Mouse (Mus musculus): ENCODE measurements around the gene 4930402H24Rik.
A peak's percentile ranks its signal among the peaks of the same experiment; 100 is the strongest.

The 4930402H24Rik gene

GRCm38 (mm10) chr2:130727752-130728151 is 178.5 kb downstream of the 4930402H24Rik start:
- DNase-seq: no peak

DNA sequence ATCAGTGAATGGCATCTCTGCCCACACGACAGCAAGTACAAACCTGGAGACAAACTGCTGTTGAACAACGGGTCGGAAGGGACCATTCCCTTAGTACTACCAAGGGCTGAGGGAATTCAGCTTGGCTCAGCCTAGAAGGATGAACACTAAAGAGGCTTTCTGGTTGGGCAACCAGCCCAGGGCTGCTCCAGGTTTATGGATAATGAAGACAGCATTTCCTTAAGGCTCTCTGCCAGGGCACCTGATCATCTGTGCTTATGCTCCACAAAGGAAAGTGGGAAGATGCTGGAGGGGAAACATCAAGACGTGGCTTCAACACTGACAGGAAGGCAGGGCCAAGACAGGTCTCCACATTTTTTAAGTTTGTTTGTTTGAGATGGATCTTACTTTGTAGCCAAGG is 181.8 kb downstream of the 4930402H24Rik start:
- no peak for DNase-seq

- peak; percentile 73 for DNase-seq
Measured at GRCm38 (mm10) chr2:130717951-130718350, 188.3 kb downstream of the 4930402H24Rik start.

DNA sequence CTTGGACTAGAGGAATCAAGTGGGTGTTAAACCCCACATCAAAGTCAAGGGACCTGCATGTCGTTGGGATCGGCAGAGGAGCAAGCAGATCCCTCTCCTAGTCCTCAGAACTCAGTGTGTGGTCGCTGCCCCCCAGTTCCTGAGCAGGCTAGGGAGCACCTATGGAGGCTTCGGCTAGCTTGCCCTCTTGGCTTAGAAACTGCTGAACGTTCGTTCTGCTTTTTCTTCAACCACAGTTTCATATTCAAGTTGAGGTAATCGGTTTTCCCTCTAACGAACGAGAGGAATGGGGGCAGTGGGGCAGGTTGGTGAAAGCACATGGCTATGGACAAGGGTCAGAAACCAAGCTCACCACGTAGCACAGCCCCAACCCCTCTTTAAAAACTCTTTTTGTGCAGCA is 199.1 kb downstream of the 4930402H24Rik start:
- DNase-seq: no peak

DNA sequence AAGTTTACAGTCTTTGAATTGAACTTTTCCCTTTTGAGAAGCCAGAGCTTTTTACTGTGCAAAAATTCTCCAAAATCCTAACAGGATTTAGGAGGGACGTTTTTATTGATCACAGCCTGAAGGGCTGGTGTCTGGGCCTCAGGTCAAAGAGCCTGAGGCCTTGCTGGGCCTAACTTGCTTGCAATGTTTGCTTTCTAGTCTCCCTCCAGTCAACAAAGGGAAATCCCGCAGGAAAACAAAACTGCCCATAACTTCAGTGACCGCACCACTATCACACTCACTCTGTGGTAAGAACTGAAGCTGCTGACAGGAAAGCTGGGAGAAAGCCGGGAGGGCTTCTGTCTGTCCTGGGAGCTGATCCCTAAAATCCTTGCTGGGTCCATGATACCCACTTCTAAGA is 199.6 kb downstream of the 4930402H24Rik start:
- no peak for DNase-seq

DNA sequence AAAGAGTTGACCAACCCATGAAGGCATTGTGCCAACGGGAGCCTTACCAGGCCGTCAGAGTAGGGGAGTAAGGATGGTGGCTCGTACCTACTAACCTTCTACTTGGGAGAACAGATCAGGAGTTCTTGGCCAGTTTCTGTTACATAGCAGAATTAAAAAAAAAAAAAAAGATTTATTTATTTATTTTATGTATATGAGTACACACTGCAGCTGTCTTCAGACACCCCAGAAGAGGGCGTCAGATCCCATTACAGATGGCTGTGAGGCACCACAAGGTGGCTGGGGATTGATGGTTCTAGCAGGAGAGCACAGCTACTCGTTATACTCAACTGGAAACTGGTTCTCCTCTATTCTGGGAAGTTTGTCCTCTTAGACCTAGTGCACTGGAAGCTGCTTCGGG is 201.0 kb downstream of the 4930402H24Rik start:
- no peak for DNase-seq

DNA sequence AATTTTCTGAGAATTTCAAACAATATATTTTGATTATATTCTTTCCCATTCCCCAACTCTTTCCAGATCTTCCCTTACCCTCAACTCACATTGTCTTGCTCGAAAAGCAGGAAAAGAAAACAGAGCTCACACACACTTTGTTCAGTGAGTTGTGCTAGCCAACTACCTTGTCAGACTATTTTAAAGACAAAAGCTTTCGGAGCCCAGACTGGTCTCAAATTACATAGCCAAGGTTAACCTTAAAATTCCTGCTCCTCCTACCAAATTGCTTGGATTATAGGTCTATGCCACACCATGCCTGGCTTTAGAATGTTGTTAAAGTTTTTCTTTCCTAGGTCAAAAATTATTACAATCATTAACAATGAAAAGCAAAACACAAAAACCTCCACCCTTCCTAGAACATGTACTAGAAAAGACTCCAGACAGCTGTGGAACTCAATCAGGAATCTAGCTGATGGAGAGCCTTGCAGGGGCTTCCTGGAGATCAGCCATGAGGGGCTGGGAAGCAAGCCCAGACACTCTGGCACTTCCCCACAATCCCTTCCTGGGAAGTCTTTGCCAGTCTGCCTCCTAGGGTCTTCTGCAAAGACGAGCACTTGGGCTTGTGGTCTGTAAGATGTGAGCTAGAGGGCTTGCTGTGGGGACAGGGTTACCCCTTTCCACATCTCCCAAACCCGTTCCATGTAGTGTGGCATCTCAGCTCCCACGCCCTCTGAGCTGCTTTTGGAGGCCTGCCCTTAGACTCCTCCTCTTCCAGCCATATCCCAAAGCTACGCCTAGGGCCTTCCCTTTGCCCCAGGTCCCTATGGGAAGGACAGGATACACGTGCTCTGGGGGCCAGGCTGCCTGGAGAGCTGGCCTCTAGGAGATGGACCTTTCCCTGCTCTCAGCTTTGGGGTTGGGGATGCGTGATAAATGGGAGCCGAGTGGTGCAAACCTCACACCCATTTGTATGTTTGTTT is 201.9 kb downstream of the 4930402H24Rik start:
- no peak for DNase-seq

- no peak for DNase-seq
Measured at GRCm38 (mm10) chr2:130697821-130698266, 208.4 kb downstream of the 4930402H24Rik start.

DNA sequence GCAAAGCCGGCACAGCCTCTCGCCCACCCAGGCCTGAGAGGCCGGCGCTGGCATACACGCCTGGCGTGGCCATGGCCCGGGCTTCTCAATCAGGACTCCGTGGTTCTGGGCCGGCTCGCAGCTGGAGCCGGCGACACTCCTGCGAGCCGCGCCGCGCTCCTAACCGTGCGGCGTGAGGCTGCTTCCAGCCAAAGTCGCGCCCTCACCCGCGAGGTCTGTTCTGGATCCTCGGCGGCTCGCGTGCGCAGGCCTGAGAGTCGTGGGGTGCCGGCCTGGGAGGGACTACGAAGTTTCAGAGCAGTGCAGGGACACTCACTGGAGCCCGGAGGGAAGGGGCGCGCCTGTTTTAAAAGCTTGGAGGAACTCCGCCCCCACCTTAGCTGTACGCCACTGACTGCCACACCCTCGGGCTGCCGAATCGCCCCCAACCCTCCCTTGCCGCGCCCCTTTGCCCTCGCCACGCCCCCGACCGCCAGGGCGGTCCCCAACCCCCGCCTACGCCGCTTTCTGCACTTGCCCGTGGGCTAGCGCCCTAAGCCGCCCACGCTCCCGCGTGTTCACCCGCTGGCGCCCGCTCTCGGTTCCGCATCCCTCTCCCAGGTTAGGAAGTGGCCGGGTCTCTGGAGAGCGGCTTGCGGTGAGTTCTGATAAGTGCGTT is 208.9 kb downstream of the 4930402H24Rik start, which contains the start of gene Slc4a11:
Gene Slc4a11 (minus strand): TSS at position 367 of the 658 bp plus-strand sequence.
- DNase-seq: peak; percentile 52

GRCm38 (mm10) chr2:130696700-130697152 is 209.5 kb downstream of the 4930402H24Rik start:
- DNase-seq: no peak

- DNase-seq: no peak
Measured at GRCm38 (mm10) chr2:130693563-130693962, 212.6 kb downstream of the 4930402H24Rik start.

DNA sequence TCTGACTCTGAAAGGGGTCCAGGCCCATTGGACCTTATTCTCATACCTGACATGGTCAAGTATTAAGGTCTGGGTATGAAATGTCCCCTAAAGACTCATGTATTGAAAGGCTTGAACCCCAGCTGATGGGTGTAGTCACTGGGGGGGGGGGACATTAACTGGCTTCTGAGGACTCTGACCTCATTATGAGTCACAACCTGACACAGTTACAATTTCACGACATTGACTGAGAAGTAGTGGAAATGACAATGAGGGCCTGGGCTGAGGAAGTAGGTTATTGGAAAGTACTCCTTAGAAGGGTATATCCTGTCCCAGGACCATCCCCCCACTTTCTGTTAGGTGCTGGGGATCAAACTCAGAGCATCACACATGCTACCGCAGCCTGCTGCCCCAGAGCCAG is 217.2 kb downstream of the 4930402H24Rik start:
- DNase-seq: no peak

DNA sequence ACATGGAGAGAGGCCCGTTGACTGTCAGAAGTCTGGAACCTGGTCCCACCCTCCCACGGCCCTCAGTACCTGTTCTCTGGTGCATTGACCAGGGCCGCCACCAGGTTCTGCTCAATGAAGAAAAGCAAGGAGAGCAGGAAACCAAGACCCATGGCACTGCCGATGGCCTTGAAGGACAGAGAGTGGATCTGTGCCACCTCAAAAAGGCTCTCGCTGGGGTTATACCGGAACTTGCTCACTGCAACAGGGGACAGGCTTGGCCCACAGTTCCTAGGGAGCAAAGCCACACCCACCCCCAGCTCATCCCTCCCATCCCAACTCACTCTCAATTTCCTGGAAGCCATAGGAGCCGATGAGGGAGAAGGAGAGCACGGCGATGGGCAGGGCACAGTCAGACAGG is 220.8 kb downstream of the 4930402H24Rik start:
- no peak for DNase-seq

- DNase-seq: no peak
Measured at GRCm38 (mm10) chr2:130681531-130681930, 224.7 kb downstream of the 4930402H24Rik start.

DNA sequence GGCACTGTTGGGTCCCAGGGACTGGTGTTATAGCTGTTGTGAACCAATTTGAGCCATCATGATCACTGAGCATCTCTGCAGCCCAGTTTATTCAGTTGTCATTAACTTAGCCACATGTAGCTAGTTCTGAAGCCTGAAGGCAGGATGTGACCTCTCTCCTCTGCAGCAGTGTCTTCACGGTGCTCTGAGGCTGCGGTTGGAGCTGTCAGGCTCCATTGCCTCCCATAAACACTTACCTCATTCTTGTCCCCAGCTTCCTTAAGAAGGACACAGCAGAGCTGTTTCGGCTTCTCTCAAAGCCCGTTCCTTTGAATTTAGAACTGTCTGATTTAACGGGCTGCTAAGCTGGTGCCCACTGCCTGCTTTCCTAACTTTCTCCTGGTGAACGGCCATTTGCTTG is 226.3 kb downstream of the 4930402H24Rik start:
- DNase-seq: no peak

DNA sequence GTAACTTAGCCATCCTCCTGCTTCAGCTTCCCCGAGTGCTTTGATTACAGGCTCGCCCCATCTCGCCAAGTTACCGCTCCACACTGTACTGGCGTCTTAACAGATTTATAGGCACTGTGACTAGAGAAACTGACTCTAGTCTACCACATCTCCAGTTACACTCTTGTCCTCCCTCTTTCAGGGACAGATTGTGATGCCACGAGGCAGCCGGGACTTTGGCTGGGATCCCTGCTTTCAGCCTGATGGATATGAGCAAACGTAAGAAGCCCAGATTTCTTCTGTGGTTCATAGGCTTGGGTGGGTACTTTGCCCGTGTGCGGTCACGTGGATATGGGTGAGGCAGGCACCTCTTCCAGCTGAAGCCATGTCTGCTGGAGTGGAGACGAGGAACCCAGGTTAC is 227.1 kb downstream of the 4930402H24Rik start:
- no peak for DNase-seq

- DNase-seq: no peak
Measured at GRCm38 (mm10) chr2:130677211-130677610, 229.0 kb downstream of the 4930402H24Rik start.

GRCm38 (mm10) chr2:130667559-130667958 is 238.6 kb downstream of the 4930402H24Rik start, which contains the start of gene Itpa:
Gene Itpa (plus strand): TSS chr2:130667610.
- DNase-seq: peak; percentile 85

GRCm38 (mm10) chr2:130664102-130664701 is 242.0 kb downstream of the 4930402H24Rik start, which contains the start of gene Ddrgk1:
Gene Ddrgk1 (minus strand): TSS chr2:130664659.
- peak; percentile 94 for DNase-seq

DNA sequence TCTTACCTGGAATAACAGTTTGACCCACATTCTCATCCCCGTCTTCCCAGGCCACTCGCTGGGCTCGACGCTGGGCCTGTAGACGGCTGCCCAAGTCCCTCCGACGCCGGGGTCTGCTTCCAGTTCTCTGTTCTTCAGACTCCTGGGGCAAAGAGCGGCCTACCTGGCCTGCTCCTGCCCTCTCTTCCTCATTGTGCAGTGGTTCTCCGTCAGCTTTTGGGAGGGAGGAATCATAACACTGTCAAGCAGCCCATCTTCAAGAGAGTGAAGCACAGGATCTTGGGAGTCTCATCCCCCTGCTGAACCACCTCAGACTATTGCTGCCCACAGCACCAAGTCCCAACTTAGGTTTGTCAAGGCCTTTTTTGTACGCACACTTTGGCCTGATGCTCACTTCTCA is 242.9 kb downstream of the 4930402H24Rik start:
- no peak for DNase-seq

DNA sequence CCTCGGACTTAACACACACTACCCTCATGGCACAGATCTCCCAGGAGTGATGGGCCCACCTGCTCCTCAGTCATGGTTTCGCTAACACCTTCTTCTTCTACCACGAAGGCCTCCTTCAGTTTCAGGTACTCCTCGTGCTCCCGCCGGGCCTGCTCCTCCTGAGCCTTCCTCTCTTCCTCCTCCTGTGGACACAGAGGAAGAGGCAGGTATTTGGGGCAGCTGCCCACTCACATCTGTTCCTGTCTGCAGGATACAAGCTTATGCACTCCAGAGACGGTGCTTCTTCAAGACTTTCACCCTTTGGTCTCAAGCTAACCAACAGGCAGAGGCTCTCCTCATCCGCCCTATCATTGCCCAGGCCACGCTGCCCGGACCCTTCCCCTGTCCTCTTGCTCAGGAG is 247.7 kb downstream of the 4930402H24Rik start:
- no peak for DNase-seq

GRCm38 (mm10) chr2:130657541-130657940 is 248.7 kb downstream of the 4930402H24Rik start:
- no peak for DNase-seq

- DNase-seq: no peak
Measured at GRCm38 (mm10) chr2:130656536-130656935, 249.7 kb downstream of the 4930402H24Rik start.

All from kidney, adult 11 months (tissue).